Mouse (Mus musculus) spleen, postnatal 4 days (tissue): ENCODE results near the gene Spred1.
"Not testable (repeated sequence)": the region's sequence is repeated elsewhere in the genome, so short reads cannot be mapped to it uniquely, and the experiment has no call there.

Experiments used
- DNase-seq, 2 experiments: peaks; one replicate each; pipeline ENCODE4 v3.0.0; 2022; ENCODE audit warnings: low spot score in 2 of 2

Spred1 gene

DNA sequence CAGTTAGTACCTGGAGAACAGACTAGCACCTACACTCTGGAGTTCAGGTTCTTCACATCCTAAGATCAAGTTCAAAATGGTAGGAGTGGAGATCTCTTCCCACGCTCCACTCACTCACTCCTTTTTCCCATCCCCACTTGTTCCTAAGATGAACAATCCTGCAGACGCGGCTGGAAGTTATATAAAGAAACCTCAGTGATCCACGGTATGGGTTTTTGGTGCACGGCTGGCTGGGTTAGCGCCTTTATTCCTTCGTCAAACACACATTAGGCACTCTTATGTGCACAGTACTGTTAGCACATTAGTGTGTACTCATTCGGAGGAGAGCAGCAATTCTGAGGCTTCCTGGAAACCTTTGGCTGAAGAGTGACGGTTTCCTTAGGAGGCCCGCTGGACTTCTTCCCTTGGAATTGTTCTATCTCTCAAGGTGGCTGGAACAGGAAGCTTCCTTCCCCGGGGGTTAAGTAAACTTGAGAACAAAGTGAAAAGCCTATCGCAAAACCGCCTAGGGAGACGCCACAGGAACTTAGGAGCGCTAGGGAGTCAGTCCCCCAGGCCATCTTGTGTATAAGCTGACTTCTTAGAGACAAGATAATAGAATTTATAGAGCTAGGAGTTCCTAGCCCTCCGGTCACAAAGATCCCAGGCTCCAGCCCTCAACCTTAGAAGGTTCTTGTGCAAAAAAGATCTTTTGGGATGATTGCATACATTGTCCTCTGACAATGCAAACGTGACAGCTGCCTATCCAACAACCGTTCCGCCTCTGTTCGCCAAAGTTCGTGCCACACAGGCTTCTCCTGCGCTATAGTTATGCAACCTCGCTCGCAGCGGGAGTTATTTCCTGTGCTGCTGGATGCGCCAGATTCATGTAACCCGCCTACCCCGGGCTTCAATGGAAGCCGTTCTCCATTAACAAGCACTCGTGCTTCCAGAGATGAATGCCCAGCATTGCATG is 1.6 kb upstream of the Spred1 start:
- peak; percentile 40 to 74 for DNase-seq

DNA sequence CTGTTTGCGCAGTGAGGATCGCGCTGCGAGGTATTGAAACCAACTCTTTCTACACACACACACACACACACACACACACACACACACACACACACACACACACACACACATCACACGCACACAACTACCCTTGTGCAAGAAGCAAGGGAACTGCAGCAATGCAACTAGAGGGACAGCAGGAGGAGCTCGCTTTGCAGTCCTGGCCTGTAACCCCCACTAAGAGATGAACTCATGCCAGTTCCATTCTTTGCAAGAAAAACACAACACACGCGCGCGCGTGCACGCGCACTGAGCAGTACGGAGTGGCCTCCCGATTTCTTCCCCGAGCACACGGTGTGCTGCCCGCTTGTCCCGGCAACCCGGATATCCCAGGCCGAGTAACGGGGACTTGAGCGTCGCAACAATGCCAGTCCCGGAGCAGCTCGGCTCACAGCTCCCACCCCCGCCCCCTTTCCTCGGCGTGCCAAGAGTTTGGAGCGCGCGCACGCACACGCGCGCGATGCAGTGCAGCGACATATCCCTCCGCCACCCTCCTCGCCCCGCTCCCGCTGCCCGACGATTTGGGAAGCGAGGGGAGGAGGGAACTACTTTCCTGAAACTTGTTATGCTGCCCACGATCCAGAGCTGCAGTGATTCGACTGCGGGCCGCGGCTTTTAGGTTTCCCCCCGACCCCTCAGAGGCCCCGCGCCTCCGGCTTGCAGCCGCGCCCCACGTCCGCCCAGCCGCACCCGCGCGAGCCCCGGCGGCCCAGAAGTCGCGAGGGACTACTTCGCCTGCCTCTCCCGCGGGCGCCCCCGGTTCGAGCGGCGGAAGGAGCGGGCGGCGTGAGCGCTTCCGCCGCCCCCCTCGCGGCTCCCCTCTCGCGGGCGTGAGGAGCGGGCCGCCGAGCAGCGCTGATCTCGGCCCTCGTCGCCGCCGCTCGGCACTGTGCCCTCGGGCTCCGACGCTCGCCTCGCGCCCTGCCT is 645 bp upstream of the Spred1 start:
- peak; percentile 76 to 86 for DNase-seq

DNA sequence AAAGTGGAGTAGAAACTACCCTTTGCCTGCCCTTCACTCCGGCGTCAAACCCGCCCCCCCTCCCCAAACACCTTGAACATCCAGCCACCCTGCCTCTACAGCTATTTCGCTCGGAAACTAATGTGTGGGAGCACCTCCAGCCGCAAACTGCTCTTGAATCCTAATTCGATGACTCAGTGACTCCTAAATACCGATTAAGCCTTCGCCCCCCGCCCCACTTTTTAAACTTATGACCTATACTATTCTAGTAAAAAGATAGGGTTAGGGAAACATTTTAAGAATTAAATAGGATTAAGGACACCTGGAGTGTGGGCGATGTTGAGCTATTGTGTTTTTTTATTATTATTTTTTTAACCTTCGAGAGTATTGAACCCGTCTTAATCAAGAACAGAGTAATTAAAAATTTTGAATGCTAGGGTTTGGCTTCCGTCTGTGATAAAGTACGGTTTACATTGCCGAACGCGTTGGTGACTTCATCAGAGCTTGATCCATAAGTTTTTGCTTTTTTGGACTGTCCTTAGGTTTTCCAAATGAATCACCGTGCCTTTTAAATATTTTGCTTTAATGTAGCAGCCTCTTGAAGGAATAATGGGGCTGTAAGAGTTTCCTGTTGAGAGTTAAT is 921 bp downstream of the Spred1 start:
- no peak for DNase-seq

DNA sequence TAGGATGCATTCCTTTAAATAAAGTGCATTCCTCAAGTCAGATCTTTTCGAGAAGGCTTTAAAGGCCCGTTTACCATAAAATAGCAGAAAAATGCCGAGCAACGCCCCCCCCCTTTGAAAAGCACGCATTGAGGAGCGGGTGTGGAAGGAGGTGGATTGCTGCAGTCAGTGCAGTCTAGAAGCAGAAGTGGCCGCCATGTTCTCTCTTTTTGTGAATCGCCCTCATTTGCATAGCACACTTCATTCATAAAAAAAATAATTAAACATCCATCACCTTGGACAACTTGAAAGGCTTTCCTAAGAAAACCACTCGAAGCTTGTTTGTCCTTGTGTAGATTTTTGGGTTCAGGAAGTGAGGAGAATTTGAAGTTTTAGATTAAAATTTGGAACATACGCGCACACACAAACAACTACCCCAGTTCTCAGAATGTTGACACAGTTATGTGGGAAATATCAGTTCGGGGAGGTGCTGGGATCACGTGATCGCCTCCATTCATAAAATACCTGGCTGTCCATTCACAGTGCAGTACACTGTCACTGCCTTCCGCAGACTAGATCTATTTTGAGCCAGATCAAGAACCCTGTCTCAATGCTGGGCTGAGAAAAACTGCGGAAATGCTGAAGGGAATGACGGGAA is 1.6 kb downstream of the Spred1 start:
- peak; percentile 49 to 65 for DNase-seq

DNA sequence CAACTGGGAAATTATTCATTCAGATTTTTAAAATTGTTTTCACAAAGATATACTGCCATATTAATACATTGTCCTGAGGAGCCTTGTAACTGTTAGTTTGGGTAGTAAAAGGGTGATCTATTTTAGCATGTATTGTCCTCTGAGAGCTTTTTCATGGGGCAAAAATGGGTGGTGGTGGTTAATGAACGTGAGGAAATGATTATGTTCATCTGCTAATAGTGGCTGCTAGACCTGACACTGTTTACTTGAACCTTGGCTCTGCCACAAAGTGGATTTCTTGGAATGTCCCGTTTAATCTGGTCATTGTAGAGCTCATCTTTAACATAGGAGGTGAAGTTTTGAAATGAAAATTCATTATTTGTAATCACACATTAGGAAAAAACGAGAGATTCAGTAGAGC is 2.5 kb downstream of the Spred1 start:
- no peak for DNase-seq

DNA sequence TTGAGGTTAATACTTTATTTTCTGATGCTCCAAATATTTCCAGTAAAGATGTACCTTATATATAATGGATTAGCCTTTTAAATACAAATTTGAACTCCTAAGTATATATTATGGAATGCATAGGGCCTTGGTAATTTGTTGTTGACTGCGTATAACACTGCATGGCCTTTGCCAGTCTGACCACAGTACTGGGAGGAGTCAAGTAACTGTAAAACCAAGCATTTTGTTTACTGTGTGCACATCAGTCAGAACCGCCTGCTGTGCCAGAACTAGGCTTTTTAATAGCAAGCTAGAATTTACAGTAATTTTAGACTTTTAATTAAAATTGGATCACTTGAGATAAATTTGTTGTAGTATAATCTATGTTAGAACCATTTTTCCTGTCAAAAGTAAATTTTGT is 3.7 kb downstream of the Spred1 start:
- DNase-seq: no peak

DNA sequence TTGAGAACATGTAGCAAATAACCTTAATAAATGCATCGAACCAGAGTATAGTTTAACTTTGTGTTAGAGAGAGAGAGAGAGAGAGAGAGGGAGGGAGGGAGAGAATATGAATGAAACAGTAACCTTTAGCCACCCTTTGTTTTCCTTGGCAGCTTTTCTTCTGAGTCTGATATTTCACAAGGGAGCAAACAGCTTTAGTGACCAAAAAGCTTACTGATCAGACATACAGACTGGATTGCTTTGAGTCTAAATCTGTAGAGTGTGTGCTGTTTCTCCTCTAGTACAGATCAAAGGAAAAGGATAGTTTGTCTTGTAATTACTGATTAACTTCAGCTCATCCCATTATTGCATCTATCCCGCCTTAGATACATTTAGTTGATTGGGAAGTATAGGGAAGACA is 8.0 kb downstream of the Spred1 start:
- DNase-seq: no peak

DNA sequence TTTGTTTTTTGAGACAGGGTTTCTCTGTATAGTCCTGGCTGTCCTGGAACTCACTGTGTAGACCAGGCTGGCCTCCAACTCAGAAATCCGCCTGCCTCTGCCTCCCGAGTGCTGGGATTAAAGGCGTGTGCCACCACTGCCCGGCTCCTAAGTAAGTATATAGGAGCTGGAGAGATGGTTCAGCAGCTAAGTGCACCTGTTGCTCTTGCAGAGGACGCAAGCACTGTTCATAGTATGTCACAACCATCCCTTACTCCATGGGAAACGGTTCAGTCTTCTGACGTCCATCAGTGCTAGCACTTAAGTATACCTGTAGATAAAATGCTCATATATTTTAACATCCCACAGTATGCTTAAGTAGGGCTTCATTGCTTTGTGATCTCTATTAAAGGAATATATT is 9.9 kb downstream of the Spred1 start:
- DNase-seq: not testable (repeated sequence)

DNA sequence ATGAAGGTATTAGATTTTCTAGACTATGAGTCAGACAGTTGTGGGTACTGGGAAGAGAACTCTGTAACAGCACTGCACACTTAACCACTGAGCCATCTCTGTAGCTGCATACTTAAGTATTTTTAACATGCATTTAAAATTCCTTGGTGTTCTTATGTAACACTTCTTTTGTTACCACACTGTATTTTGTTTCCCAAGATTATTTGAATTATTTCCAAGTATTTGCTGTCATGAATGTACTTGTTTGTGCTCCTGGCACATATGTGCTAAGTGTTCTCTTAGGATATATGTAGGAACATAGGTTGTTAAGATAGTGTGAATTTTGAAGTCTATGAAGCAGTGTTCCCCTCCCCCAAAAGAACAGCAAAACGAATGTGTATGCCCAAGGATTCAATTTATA is 10.7 kb downstream of the Spred1 start:
- no peak for DNase-seq

DNA sequence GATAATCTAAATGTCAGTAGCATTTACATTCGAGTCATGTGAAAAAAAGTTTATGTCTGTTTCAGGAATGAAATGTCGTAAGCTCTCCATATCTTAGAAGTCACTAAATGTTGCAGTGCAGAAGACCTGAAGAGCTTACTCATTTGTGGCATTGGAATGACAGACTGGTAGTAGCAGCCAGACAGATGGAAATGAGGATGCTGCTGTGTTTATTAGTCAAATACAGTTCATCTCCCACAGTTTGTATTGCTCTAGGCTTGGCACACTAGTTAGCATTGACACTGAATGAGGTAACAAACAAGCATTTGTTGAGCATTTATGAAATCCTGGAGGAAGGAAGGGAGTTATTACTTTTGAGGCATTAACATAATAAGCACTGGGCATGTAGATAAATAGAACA is 12.4 kb downstream of the Spred1 start:
- DNase-seq: no peak

DNA sequence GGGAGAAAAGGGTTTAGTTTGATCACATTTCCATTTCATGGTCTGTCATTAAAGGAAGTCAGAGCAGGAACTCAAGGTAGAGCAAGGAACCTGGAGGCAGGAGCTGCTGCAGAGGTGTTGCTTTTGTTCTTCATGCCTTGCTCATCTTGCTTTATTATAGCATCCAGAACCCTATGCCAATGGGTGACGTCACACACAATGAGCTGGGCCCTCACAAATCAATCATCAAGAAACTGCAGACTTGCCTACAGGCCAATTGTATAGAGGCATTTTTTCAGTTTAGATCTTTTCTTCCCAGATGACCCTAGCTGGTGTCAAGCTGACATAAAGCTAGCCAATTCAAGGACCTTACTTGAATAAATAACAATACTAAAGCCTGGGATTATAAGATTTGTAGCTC is 16.6 kb downstream of the Spred1 start:
- no peak for DNase-seq

DNA sequence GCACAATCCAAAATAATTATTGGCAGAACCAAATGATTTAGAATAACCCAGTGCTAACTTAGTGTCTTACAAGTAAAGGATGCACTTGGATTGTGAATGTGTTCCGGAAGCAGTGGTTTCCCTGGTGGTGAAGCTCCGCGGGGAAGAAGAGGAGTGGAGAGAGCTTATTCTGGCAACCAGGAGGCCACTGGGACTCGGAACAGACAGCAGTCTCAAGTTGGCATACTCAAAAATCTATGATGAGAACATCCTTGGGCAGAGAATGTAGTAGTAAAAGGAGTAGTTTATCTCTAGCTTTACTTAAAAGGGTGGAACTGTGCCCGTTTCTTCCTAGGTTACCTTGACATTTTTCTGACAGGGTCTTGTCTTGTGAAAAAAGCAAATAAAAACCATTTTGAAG is 17.8 kb downstream of the Spred1 start:
- DNase-seq: no peak

DNA sequence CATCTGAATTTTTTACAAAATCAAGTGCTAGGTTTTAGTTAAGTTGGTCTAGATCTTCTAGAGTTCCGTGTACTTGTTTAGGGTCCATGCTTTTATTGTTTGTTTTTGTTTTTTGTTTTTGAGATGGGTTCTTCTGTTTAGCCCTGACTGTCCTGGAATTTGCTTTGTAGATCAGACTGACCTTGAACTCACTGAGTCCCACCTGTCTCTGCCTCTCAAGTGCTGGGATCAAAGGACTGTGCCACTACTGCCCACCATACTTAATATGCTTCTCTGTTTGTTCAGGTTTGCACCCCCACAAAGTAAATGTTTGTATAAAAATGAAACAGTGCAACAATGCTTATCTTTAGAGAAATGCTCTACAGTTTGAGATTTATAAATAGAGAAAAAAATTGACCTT is 18.8 kb downstream of the Spred1 start:
- DNase-seq: no peak

DNA sequence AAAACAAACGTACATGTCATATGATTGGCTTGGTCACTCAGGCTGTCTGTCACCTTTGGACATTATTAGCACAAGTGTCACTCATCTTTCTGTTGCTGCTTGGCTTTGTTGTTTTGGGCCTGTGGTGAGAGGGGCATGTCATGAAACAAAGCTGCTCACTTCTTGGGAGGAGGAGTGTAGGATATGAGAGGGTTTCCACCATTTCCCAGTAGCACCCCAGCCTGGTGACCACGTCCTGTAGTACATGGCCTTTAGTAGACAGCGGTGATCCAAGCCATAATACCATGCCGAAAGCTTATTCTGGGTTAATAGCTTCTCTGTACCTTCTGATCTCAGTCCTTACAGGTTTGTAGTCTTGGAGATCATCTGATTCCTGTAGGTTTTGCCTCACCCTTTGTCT is 21.9 kb downstream of the Spred1 start:
- DNase-seq: no peak

DNA sequence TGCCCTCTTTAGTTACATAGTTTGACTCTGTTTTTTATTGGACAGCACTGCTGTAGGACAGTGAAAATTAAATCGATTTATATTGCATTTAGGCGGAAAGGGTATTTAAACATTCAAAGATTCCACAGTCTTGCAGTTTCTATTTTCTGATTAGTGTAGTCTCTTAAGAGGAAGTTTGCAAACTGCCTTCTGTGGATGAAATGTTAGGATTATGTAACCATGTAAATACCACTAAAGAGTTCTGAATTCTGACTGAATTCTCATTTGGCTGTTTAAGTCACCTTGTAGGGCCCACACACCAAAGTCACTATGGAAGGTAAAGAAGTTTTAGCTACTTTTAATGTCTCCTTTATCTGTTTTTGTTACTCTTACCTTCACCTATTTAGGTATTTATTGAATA is 24.9 kb downstream of the Spred1 start:
- no peak for DNase-seq

DNA sequence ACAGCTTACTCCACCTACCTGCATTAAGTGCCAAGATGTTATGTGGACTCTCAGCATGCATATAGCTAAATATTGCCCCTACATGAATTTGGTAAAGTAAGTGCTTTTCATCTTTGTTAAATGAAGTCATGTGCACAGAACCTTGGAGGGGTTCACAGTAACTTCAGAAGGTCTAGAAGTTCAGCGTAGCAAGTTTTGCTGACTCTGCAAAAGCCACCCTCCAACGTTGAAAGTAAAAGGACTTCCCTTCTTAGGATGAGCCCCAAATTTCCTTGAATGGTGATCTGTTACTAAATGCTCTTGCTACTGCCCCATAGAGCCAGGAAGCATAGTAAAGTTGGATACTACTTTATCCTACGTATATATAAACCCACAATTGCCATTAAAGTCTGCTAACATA is 25.4 kb downstream of the Spred1 start:
- DNase-seq: no peak

DNA sequence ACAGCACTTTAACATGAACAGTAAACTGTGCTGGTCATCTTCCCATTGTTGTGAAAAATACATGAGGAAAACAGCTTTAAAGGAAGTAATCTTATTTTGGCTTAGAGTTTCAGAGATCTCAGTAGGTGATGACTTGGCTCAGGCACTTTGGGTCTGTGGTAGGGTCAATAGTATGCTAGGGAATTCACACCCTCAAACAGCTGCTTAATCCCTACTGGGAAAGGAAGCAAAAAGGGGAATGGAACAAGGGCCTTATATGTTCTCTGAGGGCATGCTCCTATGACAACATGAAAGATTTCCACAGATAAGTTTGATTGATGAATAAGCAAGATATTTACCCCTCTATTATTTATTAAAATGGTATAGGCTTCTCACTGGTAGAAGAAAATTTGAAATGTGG is 31.0 kb downstream of the Spred1 start:
- no peak for DNase-seq

DNA sequence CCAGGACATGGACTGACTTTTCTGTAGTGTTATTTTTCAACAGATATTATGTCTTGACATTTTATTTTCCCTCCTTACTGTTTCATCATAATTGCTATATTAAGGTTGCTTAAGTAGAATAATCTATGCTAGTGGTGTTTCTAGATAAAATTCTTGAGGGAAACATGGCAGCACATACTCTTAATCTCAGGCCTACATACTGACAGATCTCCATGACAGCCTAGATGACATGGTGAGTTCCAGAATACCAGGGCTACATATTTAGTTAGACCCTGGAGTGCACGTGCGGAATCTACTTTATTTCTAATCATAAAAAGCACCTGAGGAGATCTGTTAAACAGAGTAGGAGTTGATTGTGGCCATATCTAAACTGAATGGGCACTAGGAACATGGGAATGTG is 47.2 kb downstream of the Spred1 start:
- DNase-seq: no peak

DNA sequence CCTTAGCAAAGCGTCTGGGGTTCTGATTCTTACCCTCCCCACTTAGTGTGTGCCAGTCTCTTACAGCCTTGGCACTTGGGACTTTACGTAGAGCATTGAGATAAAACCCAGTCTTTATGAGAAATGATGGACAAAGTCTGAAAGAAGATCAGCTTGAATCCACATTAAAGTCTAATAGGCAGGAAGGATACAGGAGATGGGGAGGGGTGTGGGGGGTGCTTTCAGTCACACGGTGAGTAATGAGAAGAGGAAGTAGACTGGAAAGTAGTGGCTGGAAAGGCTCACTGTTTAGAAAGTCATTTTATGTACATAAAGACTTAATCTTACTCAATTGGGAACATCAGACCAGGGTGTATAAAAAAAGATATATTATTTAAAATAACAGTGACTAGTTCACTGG is 47.9 kb downstream of the Spred1 start:
- DNase-seq: no peak

DNA sequence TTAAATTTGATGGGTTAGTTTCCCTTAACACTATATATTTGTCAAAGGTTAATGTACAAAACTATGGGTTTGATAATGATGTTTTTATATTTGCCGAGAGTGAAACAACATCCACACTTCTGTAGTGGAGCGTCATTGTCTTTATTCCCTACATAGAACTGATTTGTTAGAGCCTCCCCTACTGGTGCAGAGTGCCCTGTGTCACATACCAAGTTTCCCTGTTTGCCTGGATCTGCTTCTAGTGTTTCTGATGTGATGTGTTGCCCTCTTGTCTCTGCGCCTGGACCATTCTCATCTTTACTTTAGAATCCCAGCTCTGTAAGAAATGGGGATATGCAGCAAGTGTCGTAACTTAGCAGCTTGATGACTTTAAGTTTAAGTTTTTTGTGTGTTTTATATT is 51.8 kb downstream of the Spred1 start:
- no peak for DNase-seq

DNA sequence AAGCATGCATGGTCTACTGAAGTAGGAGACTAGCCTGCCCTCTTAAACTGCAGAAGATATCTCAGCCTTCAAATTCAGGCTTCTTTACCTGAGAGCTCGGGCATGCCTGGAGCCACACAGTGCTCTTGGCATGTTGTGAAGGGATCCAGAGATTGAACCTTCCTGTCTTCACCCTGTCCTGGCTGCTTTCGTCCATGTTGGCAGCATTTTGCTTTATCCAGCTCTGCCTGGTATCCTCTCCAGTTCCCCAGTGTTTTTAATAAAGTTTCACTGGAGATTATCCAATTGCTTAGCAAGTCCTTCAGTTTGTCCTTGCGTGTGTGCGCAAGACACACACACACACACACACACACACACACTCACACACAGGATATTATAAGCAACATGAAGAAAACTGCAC is 54.9 kb downstream of the Spred1 start:
- DNase-seq: no peak

DNA sequence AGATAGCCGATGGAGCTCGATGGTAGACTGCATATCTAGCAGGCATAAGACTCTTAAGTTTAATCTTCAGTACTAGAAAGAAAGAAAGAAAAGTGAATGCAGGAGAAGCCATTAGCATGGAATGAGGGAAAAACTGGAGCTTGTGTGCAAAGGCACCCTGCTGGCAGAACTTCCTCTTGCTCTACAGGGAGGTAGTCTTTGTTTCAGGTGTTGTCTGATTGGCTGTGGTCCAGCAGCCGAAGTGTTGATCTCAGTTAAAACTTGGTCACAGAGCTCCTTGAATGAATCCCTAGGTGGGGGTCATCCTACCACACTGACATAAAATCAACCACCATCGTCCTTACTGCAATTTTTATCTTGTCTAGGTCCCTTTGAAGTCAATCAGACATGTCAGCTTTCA is 55.8 kb downstream of the Spred1 start:
- no peak for DNase-seq
